Mouse (Mus musculus): ENCODE measurements around the gene Ankra2. TPM values are rescaled to one million over a fixed set of nuclear protein-coding genes. Genes with fewer than 3 reads are reported as not detected.

Gene Ankra2
- polyA plus RNA-seq, 1 experiment from 2014 or later = 8.6 TPM

GRCm38 (mm10) chr13:98280990-98281650 lies 18.2 kb downstream of the Ankra2 start:
- H3K4me2 ChIP-seq (ENCODE audit: low read depth, low read length) = no peak overlapping the region
- H3K4me1 ChIP-seq (ENCODE audit: insufficient read depth) = no peaks in the 10 kb centered on the region
- no peak overlapping the region for H3K27ac ChIP-seq (ENCODE audit: low read depth)
- ATAC-seq = no peak
- no peak for TF ChIP-seq EP300 (IDR thresholded peaks at IDR 0.05; ENCODE audit: low read depth)
- TF ChIP-seq CTCF (IDR thresholded peaks at IDR 0.05; ENCODE audit: low read depth) = no peak
- H3K4me3 ChIP-seq (ENCODE audit: low read depth, low read length) = no peak overlapping the region
- no peaks in the 10 kb centered on the region for H3K36me3 ChIP-seq (replicated peaks; ENCODE audit: insufficient read depth, low read length)
- 67% methylated on average over 12 of the region's 12 CpGs for WGBS (ENCODE audit: insufficient replicate concordance)
- no peak overlapping the region for H3K9ac ChIP-seq (replicated peaks)
- DNase-seq = no peak
- H3K27me3 ChIP-seq (ENCODE audit: insufficient read depth, low read length) = no peaks in the 10 kb centered on the region
- H3K9me3 ChIP-seq (ENCODE audit: low read length) = no peaks in the 10 kb centered on the region

- WGBS (ENCODE audit: insufficient replicate concordance) = 36% methylated on average over 2 of the region's 2 CpGs
- no peaks in the 10 kb centered on the region for H3K36me3 ChIP-seq (replicated peaks; ENCODE audit: insufficient read depth, low read length)
- H3K27me3 ChIP-seq (ENCODE audit: insufficient read depth, low read length) = no peaks in the 10 kb centered on the region
- no peak overlapping the region for H3K9ac ChIP-seq (replicated peaks)
- no peak for TF ChIP-seq CTCF (IDR thresholded peaks at IDR 0.05; ENCODE audit: low read depth)
- TF ChIP-seq EP300 (IDR thresholded peaks at IDR 0.05; ENCODE audit: low read depth) = no peak
- DNase-seq = no peak
- no peak for ATAC-seq
- no peak overlapping the region for H3K4me2 ChIP-seq (ENCODE audit: low read depth, low read length)
- H3K27ac ChIP-seq (ENCODE audit: low read depth) = no peak overlapping the region
- H3K4me3 ChIP-seq (ENCODE audit: low read depth, low read length) = no peak overlapping the region
- H3K9me3 ChIP-seq (ENCODE audit: low read length) = no peaks in the 10 kb centered on the region
- no peaks in the 10 kb centered on the region for H3K4me1 ChIP-seq (ENCODE audit: insufficient read depth)
These were observed 27.8 kb downstream of the Ankra2 start for GRCm38 (mm10) chr13:98290719-98291118.

GRCm38 (mm10) chr13:98291712-98292111 lies 28.8 kb downstream of the Ankra2 start:
- Histone ChIP-seq H3K9me3 (ENCODE audit: low read length) (no peaks in the 10 kb centered on the region), H3K36me3 (replicated peaks; ENCODE audit: insufficient read depth, low read length) (no peaks in the 10 kb centered on the region), H3K9ac (replicated peaks) (no peak overlapping the region), H3K4me3 (ENCODE audit: low read depth, low read length) (no peak overlapping the region), H3K4me2 (ENCODE audit: low read depth, low read length) (no peak overlapping the region), H3K4me1 (ENCODE audit: insufficient read depth) (no peaks in the 10 kb centered on the region), H3K27ac (ENCODE audit: low read depth) (no peak overlapping the region), H3K27me3 (ENCODE audit: insufficient read depth, low read length) (no peaks in the 10 kb centered on the region)
- DNase-seq = no peak
- TF ChIP-seq EP300 (IDR thresholded peaks at IDR 0.05; ENCODE audit: low read depth) (no peak), CTCF (IDR thresholded peaks at IDR 0.05; ENCODE audit: low read depth) (no peak)
- no peak for ATAC-seq
- 74% methylated on average over 8 of the region's 8 CpGs for WGBS (ENCODE audit: insufficient replicate concordance)

GRCm38 (mm10) chr13:98296072-98296471 lies 33.2 kb downstream of the Ankra2 start:
- Histone ChIP-seq H3K9ac (replicated peaks) (no peak overlapping the region), H3K9me3 (ENCODE audit: low read length) (no peaks in the 10 kb centered on the region), H3K4me1 (ENCODE audit: insufficient read depth) (no peaks in the 10 kb centered on the region), H3K27ac (ENCODE audit: low read depth) (no peak overlapping the region), H3K4me2 (ENCODE audit: low read depth, low read length) (no peak overlapping the region), H3K36me3 (replicated peaks; ENCODE audit: insufficient read depth, low read length) (no peaks in the 10 kb centered on the region), H3K27me3 (ENCODE audit: insufficient read depth, low read length) (no peaks in the 10 kb centered on the region), H3K4me3 (ENCODE audit: low read depth, low read length) (no peak overlapping the region)
- TF ChIP-seq EP300 (IDR thresholded peaks at IDR 0.05; ENCODE audit: low read depth) (no peak), CTCF (IDR thresholded peaks at IDR 0.05; ENCODE audit: low read depth) (no peak)
- ATAC-seq (no peak), DNase-seq (no peak)
- 57% methylated on average over 5 of the region's 5 CpGs for WGBS (ENCODE audit: insufficient replicate concordance)

GRCm38 (mm10) chr13:98297883-98298482 lies 35.1 kb downstream of the Ankra2 start:
- DNase-seq = no peak
- no peak for ATAC-seq
- Histone ChIP-seq H3K36me3 (replicated peaks; ENCODE audit: insufficient read depth, low read length) (no peaks in the 10 kb centered on the region), H3K4me3 (ENCODE audit: low read depth, low read length) (no peak overlapping the region), H3K9ac (replicated peaks) (no peak overlapping the region), H3K27ac (ENCODE audit: low read depth) (no peak overlapping the region), H3K9me3 (ENCODE audit: low read length) (no peaks in the 10 kb centered on the region), H3K4me1 (ENCODE audit: insufficient read depth) (no peaks in the 10 kb centered on the region), H3K27me3 (ENCODE audit: insufficient read depth, low read length) (no peaks in the 10 kb centered on the region), H3K4me2 (ENCODE audit: low read depth, low read length) (no peak overlapping the region)
- TF ChIP-seq CTCF (IDR thresholded peaks at IDR 0.05; ENCODE audit: low read depth) = peak; percentile 36
- TF ChIP-seq EP300 (IDR thresholded peaks at IDR 0.05; ENCODE audit: low read depth) = no peak
- WGBS (ENCODE audit: insufficient replicate concordance) = 84% methylated on average over 6 of the region's 6 CpGs

GRCm38 (mm10) chr13:98298833-98299758 lies 36.2 kb downstream of the Ankra2 start:
- Histone ChIP-seq H3K9ac (replicated peaks) (no peak overlapping the region), H3K4me2 (ENCODE audit: low read depth, low read length) (0 out of 2 replicates have a peak overlapping the region, but pooled peaks have one; percentile 18), H3K27me3 (ENCODE audit: insufficient read depth, low read length) (no peaks in the 10 kb centered on the region), H3K9me3 (ENCODE audit: low read length) (no peaks in the 10 kb centered on the region), H3K4me1 (ENCODE audit: insufficient read depth) (no peaks in the 10 kb centered on the region), H3K36me3 (replicated peaks; ENCODE audit: insufficient read depth, low read length) (no peaks in the 10 kb centered on the region), H3K27ac (ENCODE audit: low read depth) (no peak overlapping the region), H3K4me3 (ENCODE audit: low read depth, low read length) (no peak overlapping the region)
- ATAC-seq (peak; percentile 70), DNase-seq (peak; percentile 80)
- peak; percentile 84 for TF ChIP-seq CTCF (IDR thresholded peaks at IDR 0.05; ENCODE audit: low read depth)
- no peak for TF ChIP-seq EP300 (IDR thresholded peaks at IDR 0.05; ENCODE audit: low read depth)
- 49% methylated on average over 21 of the region's 21 CpGs for WGBS (ENCODE audit: insufficient replicate concordance)
